Mouse (Mus musculus): Measurements from ENCODE around the gene Lmln. TPM values are rescaled to one million over a fixed set of nuclear protein-coding genes. Genes with fewer than 3 reads are reported as not detected.
"Not testable (repeated sequence)": the region's sequence is repeated elsewhere in the genome, so short reads cannot be mapped to it uniquely, and the experiment has no call there.

Lmln gene
- total RNA-seq, 1 experiment from 2014 or later = 2.1 TPM

GRCm38 (mm10) chr16:33056095-33056785, 6.1 kb upstream of the Lmln start, which contains the start of the genes Iqcg and Rpl35a:
Gene Iqcg, minus strand, starts transcription at chr16:33056218.
Gene Rpl35a, plus strand, starts transcription at chr16:33056453.
- peak; percentile 93 for ATAC-seq (replicated peaks; ENCODE audit: low read depth, poor library complexity, severe bottlenecking)

DNA sequence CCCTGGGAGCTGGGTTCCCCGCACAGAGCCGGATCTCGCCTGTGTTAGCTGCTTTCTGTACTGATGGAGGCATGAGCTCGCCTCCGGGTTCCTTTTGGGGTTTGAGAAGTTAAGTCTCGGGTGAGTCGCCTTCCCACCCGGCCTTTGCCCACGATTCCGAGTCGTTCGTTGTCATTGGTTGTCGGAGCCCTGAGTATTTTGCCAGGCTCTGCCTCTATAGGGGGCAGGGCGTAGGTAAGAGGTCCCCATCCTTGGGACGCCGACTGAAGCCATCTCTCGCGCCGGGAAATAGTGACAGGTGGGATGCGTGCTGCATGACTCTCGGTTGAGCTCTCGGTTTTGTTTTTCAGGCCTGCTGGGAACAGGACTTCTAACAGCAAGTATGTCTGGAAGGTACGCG, 5.5 kb upstream of the Lmln start:
- ATAC-seq (replicated peaks; ENCODE audit: low read depth, poor library complexity, severe bottlenecking) = peak; percentile 8

DNA sequence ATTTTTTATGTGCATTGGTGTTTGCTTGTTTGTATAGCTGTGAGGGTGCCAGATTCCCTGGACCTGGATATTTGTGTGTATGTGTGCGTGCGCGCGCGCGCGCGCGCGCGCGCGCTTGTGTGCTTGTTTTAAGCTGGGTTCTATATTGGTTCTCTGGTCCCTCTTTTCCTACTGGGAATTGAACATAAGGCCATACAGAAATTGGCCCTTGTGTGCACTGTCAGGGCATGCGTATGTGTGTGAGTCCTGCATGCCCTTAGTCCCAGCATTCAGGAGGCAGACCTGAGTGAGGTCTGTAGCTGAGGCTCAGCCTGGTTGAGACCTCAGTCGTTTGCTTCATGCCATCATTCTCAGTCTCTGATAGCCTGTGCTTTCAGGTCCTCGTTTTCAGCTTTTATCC, 4.3 kb upstream of the Lmln start:
- ATAC-seq (replicated peaks; ENCODE audit: low read depth, poor library complexity, severe bottlenecking) = no peak

GRCm38 (mm10) chr16:33058656-33059055, 3.7 kb upstream of the Lmln start:
- not testable (repeated sequence) for ATAC-seq (replicated peaks; ENCODE audit: low read depth, poor library complexity, severe bottlenecking)

DNA sequence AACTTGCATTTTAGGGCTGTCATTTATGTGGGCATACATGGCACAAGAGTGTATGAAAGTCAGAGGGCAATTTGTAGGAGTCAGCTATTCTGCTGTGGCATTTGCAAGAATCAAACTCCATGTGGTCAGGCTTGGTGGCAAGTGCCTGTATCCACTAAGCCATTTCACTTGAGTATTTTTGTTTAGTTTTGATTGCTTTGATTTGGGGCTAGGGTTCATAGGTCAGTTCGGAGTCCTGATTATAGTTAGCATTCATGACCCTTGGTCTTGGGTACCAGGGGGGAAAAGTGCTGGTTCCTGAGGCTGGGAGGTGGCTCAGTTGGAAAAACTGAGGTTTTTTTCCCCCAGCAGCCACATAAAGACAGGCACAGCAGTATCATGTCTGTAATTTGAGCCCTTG, 2.9 kb upstream of the Lmln start:
- no peak for ATAC-seq (replicated peaks; ENCODE audit: low read depth, poor library complexity, severe bottlenecking)

GRCm38 (mm10) chr16:33060926-33061325, 1.4 kb upstream of the Lmln start:
- ATAC-seq (replicated peaks; ENCODE audit: low read depth, poor library complexity, severe bottlenecking) = no peak

- no peak for ATAC-seq (replicated peaks; ENCODE audit: low read depth, poor library complexity, severe bottlenecking)
These were observed 921 bp upstream of the Lmln start for GRCm38 (mm10) chr16:33061400-33061799.

GRCm38 (mm10) chr16:33062682-33063131, 386 bp downstream of the Lmln start:
- ATAC-seq (replicated peaks; ENCODE audit: low read depth, poor library complexity, severe bottlenecking) = no peak

DNA sequence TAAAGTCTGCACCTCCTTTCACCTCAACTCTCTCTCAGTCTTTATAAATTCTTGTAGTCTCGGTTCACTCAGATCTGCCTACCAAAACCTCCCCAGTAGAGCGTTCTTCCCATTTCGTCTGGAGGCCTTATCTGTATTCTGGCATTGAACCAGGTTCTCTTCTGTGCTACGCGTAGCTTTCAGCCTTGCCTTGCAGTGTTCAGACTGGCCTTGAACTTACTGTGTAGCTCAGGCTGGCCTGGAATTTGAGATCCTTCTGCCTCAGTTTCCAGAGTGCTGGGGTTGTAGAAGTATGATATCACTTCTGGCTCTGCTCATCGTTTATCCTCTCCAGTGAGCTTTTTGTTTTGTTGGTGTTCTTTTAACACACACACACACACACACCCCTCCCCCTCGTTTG, 946 bp downstream of the Lmln start:
- ATAC-seq (replicated peaks; ENCODE audit: low read depth, poor library complexity, severe bottlenecking) = peak; percentile 26

DNA sequence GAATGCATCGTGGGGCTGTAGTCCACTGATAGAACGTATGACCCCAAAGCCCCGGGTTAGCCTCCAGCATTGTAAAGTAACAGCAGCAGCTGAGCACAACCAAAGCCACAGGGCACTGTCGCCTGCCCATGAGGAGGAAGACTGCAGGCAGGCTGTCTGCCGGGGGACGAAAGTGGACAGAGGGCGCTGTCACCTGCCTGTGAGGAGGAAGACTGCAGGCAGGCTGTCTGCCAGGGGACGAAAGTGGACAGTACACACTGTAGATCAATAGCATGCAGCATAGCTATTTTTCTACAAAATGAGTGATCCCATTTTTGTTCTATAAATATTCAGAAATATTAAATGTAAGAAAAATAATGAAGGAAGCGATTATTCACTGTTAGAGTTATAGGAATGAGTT, 2.3 kb downstream of the Lmln start:
- no peak for ATAC-seq (replicated peaks; ENCODE audit: low read depth, poor library complexity, severe bottlenecking)

GRCm38 (mm10) chr16:33070928-33071327, 8.6 kb downstream of the Lmln start:
- no peak for ATAC-seq (replicated peaks; ENCODE audit: low read depth, poor library complexity, severe bottlenecking)

DNA sequence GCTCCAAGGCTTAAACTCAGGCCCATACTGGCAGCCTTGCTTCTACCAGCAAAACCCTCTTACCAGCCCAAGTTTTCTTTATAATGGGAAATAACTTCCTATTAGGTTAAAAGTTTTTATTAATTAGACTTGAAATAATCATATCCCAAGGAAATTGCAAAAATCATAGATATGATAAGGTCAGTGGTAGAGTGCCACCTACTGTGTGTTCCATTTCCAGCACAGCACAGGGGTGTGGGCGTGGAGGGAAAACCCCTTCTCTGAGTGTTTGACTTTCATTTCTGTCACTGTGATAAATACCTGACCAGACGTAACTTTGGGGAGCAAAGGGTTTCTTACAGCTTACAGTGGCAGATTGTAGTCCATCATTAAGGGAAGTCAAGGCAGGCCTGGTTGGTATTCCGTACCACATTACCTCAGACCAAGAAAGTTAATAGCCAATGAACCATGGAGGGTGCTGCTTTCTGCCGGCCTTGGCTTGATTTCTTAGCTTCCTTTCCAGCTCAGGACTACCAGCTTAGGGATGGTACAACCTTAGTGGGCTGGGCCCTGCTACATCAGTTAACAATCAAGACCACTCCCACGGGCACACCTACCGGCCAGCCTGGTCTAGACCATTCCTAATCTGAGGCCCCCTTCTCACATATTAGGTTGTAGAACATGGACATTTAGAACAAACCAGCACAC, 10.7 kb downstream of the Lmln start:
- ATAC-seq (replicated peaks; ENCODE audit: low read depth, poor library complexity, severe bottlenecking) = no peak

DNA sequence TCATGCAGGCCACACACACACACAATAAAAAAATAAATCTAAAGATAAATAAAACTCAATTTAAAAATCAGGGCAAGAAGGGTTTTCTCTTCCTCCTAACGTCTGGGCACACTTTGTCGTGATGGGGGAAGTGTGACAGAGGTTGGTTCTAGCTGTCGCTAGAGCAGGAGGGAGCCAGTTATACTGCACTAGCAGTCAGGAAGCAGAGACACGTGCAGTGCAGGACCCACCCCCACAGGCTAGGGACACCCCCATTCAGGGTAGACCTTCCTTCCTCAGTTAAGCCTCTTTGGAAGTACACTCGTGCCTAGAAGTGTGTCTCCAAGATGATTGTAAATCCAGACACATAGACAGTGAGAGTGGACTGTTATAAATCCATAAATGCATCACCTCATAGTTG, 12.6 kb downstream of the Lmln start:
- ATAC-seq (replicated peaks; ENCODE audit: low read depth, poor library complexity, severe bottlenecking) = no peak

DNA sequence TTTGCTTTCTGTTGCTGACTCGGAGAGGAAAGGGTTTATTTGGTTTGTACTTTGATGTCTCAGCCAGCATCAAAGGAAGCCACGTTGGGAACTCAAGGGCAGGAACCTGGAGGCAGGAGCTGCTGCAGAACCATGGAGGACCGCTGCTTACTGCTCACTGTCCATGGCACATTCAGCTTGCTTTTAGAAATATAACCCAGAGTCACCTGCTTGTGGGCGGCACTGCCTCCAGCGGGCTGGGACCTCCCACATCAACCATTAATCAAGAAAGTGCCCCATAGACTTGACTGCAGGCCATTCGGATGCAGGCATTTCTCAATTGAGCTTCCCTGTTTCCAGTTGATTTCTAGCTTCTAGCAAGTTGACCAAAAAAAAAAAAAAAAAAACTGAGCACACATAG, 13.8 kb downstream of the Lmln start:
- no peak for ATAC-seq (replicated peaks; ENCODE audit: low read depth, poor library complexity, severe bottlenecking)

- peak; percentile 58 for ATAC-seq (replicated peaks; ENCODE audit: low read depth, poor library complexity, severe bottlenecking)
These were observed 14.8 kb downstream of the Lmln start for GRCm38 (mm10) chr16:33077069-33077627.

DNA sequence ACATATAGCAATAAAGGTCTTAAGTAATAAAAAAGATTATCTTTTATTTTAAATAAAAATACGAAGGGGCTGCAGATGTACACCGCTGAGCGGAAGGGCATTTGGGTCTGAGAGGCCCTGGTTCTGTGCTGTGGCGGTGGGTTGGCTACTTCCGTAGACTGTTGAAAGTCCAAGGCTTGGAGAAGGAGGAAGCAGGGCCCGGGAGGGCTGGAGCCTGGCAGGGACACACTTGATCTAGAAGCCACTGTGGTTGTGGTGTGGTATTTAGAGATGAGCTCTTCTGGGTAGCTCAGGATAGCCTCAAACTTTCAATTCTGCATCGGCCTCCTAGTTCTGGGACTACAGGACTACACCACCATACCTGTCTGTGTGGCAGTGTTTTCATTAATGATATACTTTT, 17.7 kb downstream of the Lmln start:
- 0 out of 2 replicates have a peak, but pooled peaks have one; percentile 46 for ATAC-seq (replicated peaks; ENCODE audit: low read depth, poor library complexity, severe bottlenecking)

- ATAC-seq (replicated peaks; ENCODE audit: low read depth, poor library complexity, severe bottlenecking) = no peak
These were observed 20.6 kb downstream of the Lmln start for GRCm38 (mm10) chr16:33082951-33083350.

DNA sequence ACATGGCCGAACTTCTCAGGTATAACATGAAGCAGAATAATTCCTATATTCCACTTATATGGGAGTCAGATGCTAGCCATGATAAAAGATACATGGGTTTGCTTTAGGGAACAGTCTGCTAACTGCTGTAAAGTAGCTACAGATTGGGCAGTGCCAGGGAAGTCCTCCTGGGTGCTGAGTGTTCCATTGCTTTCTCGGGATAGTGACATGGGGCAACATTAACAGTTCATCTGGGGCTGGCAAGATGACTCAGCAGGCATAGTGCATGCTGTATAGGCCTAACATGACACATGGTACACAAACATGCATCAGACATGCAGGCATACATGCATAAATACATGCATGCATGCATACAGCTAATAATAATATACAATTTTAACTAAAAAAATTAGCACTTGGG, 21.7 kb downstream of the Lmln start:
- no peak for ATAC-seq (replicated peaks; ENCODE audit: low read depth, poor library complexity, severe bottlenecking)

DNA sequence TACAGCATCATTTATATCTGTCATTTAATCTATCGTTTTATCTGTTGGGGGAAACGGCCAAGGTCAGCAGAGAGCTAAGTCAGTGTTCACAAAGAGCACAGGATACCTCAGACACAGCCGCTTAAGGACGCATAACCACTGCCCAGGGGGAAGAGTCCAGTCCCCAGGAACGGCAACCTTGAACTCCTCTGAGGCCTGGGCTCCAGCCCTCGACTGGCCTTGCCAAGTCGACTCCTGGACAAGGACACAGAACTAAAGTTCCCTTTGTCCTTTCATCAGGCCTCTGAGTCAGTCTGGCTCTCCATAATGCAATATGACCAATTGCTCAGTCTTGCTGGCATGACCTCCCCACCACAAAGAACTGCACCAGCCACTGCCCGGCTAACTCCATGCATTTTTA, 23.3 kb downstream of the Lmln start:
- no peak for ATAC-seq (replicated peaks; ENCODE audit: low read depth, poor library complexity, severe bottlenecking)

- no peak for ATAC-seq (replicated peaks; ENCODE audit: low read depth, poor library complexity, severe bottlenecking)
These were observed 51.4 kb downstream of the Lmln start for GRCm38 (mm10) chr16:33113726-33114125.

GRCm38 (mm10) chr16:33123373-33123772, 61.1 kb downstream of the Lmln start:
- peak; percentile 69 for ATAC-seq (replicated peaks; ENCODE audit: low read depth, poor library complexity, severe bottlenecking)
